Mouse (Mus musculus) spleen, adult 2 months (tissue): ENCODE measurements around the gene Ass1.

ENCODE experiments used
- CTCF ChIP-seq: fragments of 200-500 bp; IDR thresholded peaks from 2 replicates; pipeline ENCODE4 v1.5.1; 2011; ENCODE audit warnings: mild to moderate bottlenecking, inconsistent platforms; ENCODE audit not compliant: insufficient read depth, insufficient read length, insufficient replicate concordance; ENCODE audit errors: extremely low read depth
- POLR2A ChIP-seq: fragments of 200-500 bp; IDR thresholded peaks from 2 replicates; pipeline ENCODE4 v1.6.1; 2011; ENCODE audit warnings: low read depth, low read length, inconsistent platforms

DNA sequence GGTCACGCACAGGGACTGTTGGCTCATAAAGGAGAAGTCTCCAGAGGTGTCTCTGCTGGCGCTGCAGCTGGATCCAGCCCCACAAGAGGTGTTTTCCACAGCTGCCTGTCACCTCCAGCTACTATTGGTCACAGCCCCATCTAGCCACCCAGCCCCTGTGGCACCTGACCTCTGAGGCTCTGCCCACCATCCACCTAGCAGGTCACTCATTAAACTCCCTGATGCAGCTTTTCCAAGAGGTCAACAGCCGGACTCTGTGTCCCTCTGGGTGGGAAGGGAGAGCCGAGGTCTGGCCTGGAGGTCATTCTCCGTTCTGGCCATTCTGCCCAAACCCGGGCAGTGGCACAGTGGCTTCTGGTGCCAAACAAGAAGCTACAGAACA lies 5.5 kb upstream of the Ass1 start:
- TF ChIP-seq CTCF (no peak), POLR2A (no peak)
